In the genomic region with DNA sequence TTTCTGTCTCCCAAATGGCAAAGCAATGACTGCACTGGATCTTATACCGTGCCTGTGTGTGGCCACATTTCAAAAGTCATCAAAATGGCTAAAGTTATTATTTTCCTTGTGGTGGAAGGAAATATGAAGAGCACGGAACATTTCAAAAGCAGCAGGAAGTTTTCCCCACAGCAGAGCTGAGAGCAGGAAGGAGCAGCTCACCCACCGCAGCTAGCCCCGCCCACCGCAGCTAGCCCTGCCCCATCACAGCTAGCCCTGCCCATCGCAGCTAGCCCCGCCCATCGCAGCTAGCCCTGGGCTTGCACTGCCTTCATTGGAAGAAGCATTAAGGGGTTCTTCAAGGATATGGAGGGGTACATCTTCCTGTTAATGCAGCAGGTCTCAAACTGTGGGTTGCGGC, we compare ENCODE assay signal across 11 mouse cellular contexts.
DNase-seq lines count a peak whose midpoint lies in the region; ATAC-seq and TF ChIP-seq lines count a peak whose summit lies in the region.
"Had no signal": no experiment of that assay in that cellular context is flagged by ENCODE, and none has a peak within 500 bp of the region (broad histone marks: within the 10 kb centered on the region; RNA-seq: fewer than 3 reads in every experiment).

No protein-coding gene starts in this region.

- no peaks in the 10 kb centered on the region for H3K9me3 ChIP-seq in kidney, postnatal 0 days (replicated peaks; ENCODE audit: low read length)
- H3K9me3 ChIP-seq in forebrain, embryonic 16.5 days (ENCODE audit: control insufficient read depth, low read length): no peaks in the 10 kb centered on the region

- H3K27ac ChIP-seq in kidney, postnatal 0 days: 0 out of 2 replicates have a peak overlapping the region, but pooled peaks have one; percentile 31
- no peak overlapping the region for H3K27ac ChIP-seq in forebrain, embryonic 16.5 days (ENCODE audit: low read length)

- H3K4me2 ChIP-seq in kidney, postnatal 0 days (ENCODE audit: low read length): no peak overlapping the region
- H3K4me2 ChIP-seq in forebrain, embryonic 16.5 days (ENCODE audit: low read length): no peak overlapping the region

- TF ChIP-seq CTCF in kidney, postnatal 0 days (IDR thresholded peaks at IDR 0.05; ENCODE audit: low read depth): no peak

- peak; percentile 41; the same call in 1 of the 2 replicates for ATAC-seq in kidney, postnatal 0 days (replicated peaks; ENCODE audit: low FRiP score, low read depth)
- no peak for ATAC-seq in forebrain, embryonic 16.5 days

- no peaks in the 10 kb centered on the region for H3K27me3 ChIP-seq in kidney, postnatal 0 days (ENCODE audit: insufficient read depth, low read length)
- H3K27me3 ChIP-seq in forebrain, embryonic 16.5 days (replicated peaks; ENCODE audit: control insufficient read depth, insufficient read depth, low read length): no peaks in the 10 kb centered on the region
- H3K27me3 ChIP-seq: CH12.LX had no signal

- H3K4me3 ChIP-seq in kidney, postnatal 0 days (replicated peaks; ENCODE audit: low read depth, low read length): no peak overlapping the region
- no peak overlapping the region for H3K4me3 ChIP-seq in forebrain, embryonic 16.5 days (replicated peaks; ENCODE audit: low read length)

- H3K4me1 ChIP-seq in kidney, postnatal 0 days (replicated peaks; ENCODE audit: insufficient read depth, low read length): 0 out of 2 replicates have a peak, but pooled peaks cover 4% of the 10 kb centered on the region
- H3K4me1 ChIP-seq in forebrain, embryonic 16.5 days (replicated peaks; ENCODE audit: control insufficient read depth, insufficient read depth, low read length): peaks cover 7% of the 10 kb centered on the region; the same call in 1 of the 2 replicates

- peak; percentile 32 for DNase-seq in embryo, embryonic 10 days (ENCODE audit: low spot score)
- DNase-seq in embryo, embryonic 9.5 days (ENCODE audit: extremely low spot score): no peak
- peak; percentile 83 for DNase-seq in ES-CJ7 (ENCODE audit: low read depth, low spot score)
- DNase-seq in kidney, postnatal 0 days (ENCODE audit: low spot score): peak; percentile 70
- DNase-seq in spleen, postnatal 14 days (ENCODE audit: low spot score in 2 of 2): peak; percentile 22 to 38
- no peak for DNase-seq in retina, embryonic 14.5 days (ENCODE audit: low spot score)
- DNase-seq in layer of hippocampus, postnatal 25 days (ENCODE audit: extremely low spot score in 1 of 2, low spot score in 1 of 2): no peak
- DNase-seq: cerebellum, adult 11-12 months; gastrocnemius, postnatal 10 days had no signal

- H3K9ac ChIP-seq in kidney, postnatal 0 days (ENCODE audit: low read depth, low read length): no peak overlapping the region
- no peak overlapping the region for H3K9ac ChIP-seq in forebrain, embryonic 16.5 days (replicated peaks; ENCODE audit: low read depth, low read length)

- 52% methylated on average over 9 of the region's 9 CpGs for WGBS in kidney, postnatal 0 days
- 68% methylated on average over 9 of the region's 9 CpGs for WGBS in forebrain, embryonic 16.5 days

- no peaks in the 10 kb centered on the region for H3K36me3 ChIP-seq in kidney, postnatal 0 days (ENCODE audit: insufficient read depth, low read length)
- H3K36me3 ChIP-seq in forebrain, embryonic 16.5 days (ENCODE audit: control insufficient read depth, insufficient read depth): no peaks in the 10 kb centered on the region

Comparison
In these comparisons a context has a peak if more than half of its experiments do, and no peak if none do; other contexts are left out.
1. DNase-seq: peak in embryo, embryonic 10 days (single experiment), ES-CJ7 (single experiment), kidney, postnatal 0 days (single experiment) and spleen, postnatal 14 days (2 of 2); none in embryo, embryonic 9.5 days (single experiment), retina, embryonic 14.5 days (single experiment) and layer of hippocampus, postnatal 25 days (0 of 2).